Comparison of ENCODE assay signal across 8 mouse cellular contexts in genomic region chr9:41326772-41327560, GRCm38 (mm10).
DNase-seq lines count a peak whose midpoint lies in the region; ATAC-seq lines count a peak whose summit lies in the region.

No protein-coding gene starts in this region.

- 21% methylated on average over 10 of the region's 10 CpGs for WGBS in embryonic facial prominence, embryonic 15.5 days
- 29% methylated on average over 10 of the region's 10 CpGs for WGBS in heart, embryonic 14.5 days
- WGBS in midbrain, embryonic 12.5 days = 12% methylated on average over 10 of the region's 10 CpGs

- H3K9me3 ChIP-seq in embryonic facial prominence, embryonic 15.5 days (replicated peaks) = no peaks in the 10 kb centered on the region
- no peaks in the 10 kb centered on the region for H3K9me3 ChIP-seq in heart, embryonic 14.5 days (ENCODE audit: control insufficient read depth, low read length)
- H3K9me3 ChIP-seq in midbrain, embryonic 12.5 days = no peaks in the 10 kb centered on the region

- H3K4me3 ChIP-seq in embryonic facial prominence, embryonic 15.5 days (replicated peaks) = peak overlapping the region; percentile 20; the same call in 1 of the 2 replicates
- H3K4me3 ChIP-seq in heart, embryonic 14.5 days (ENCODE audit: control insufficient read depth in 1 of 2, insufficient read depth in 1 of 2, low read depth in 1 of 2, low read length in 2 of 2) = no peak overlapping the region
- peak overlapping the region; percentile 6 for H3K4me3 ChIP-seq in midbrain, embryonic 12.5 days

- no peaks in the 10 kb centered on the region for H3K36me3 ChIP-seq in embryonic facial prominence, embryonic 15.5 days
- no peaks in the 10 kb centered on the region for H3K36me3 ChIP-seq in heart, embryonic 14.5 days (ENCODE audit: control insufficient read depth, insufficient read depth, low read length)
- no peaks in the 10 kb centered on the region for H3K36me3 ChIP-seq in midbrain, embryonic 12.5 days

- peak overlapping the region; percentile 80 for H3K27ac ChIP-seq in embryonic facial prominence, embryonic 15.5 days (replicated peaks)
- H3K27ac ChIP-seq in heart, embryonic 14.5 days (replicated peaks in 1 of 2; ENCODE audit: control insufficient read depth in 1 of 2, insufficient read depth in 1 of 2, low read depth in 2 of 2, low read length in 2 of 2) = peak overlapping the region; percentile 30 to 81
- H3K27ac ChIP-seq in midbrain, embryonic 12.5 days (replicated peaks) = peak overlapping the region; percentile 87

- peak; percentile 7 for DNase-seq in adrenal gland, postnatal 25 days
- DNase-seq in kidney, postnatal 10 days = peak; percentile 68
- peak; percentile 51 for DNase-seq in yolk sac, embryonic 10.5 days (ENCODE audit: low spot score)
- DNase-seq in thymus, postnatal 14 days = no peak
- DNase-seq in layer of hippocampus, adult 9-11 months = no peak

- peaks cover 26% of the 10 kb centered on the region for H3K4me1 ChIP-seq in embryonic facial prominence, embryonic 15.5 days
- peaks cover 7 to 15% of the 10 kb centered on the region in 2 experiments for H3K4me1 ChIP-seq in heart, embryonic 14.5 days (ENCODE audit: control insufficient read depth in 2 of 2, insufficient read depth in 2 of 2, low read length in 2 of 2)
- peaks cover 37% of the 10 kb centered on the region for H3K4me1 ChIP-seq in midbrain, embryonic 12.5 days

- peak overlapping the region; percentile 25 for H3K4me2 ChIP-seq in embryonic facial prominence, embryonic 15.5 days (replicated peaks)
- H3K4me2 ChIP-seq in heart, embryonic 14.5 days (ENCODE audit: low read length) = peak overlapping the region; percentile 33
- peak overlapping the region; percentile 43 for H3K4me2 ChIP-seq in midbrain, embryonic 12.5 days (replicated peaks)

- no peaks in the 10 kb centered on the region for H3K27me3 ChIP-seq in embryonic facial prominence, embryonic 15.5 days
- no peaks in the 10 kb centered on the region for H3K27me3 ChIP-seq in heart, embryonic 14.5 days (ENCODE audit: control insufficient read depth, insufficient read depth, low read length)
- H3K27me3 ChIP-seq in midbrain, embryonic 12.5 days = no peaks in the 10 kb centered on the region

- H3K9ac ChIP-seq in embryonic facial prominence, embryonic 15.5 days = no peak overlapping the region
- H3K9ac ChIP-seq in heart, embryonic 14.5 days (ENCODE audit: low read length) = 0 out of 2 replicates have a peak overlapping the region, but pooled peaks have one; percentile 38
- 0 out of 2 replicates have a peak overlapping the region, but pooled peaks have one; percentile 28 for H3K9ac ChIP-seq in midbrain, embryonic 12.5 days (replicated peaks)

- ATAC-seq in embryonic facial prominence, embryonic 15.5 days (ENCODE audit: insufficient number of reproducible peaks, low FRiP score, low TSS enrichment, low read depth) = peak; percentile 85
- peak; percentile 79 for ATAC-seq in heart, embryonic 14.5 days (ENCODE audit: insufficient number of reproducible peaks, insufficient read depth, low FRiP score, low read depth)
- ATAC-seq in midbrain, embryonic 12.5 days (ENCODE audit: low FRiP score, low read depth) = peak; percentile 54; the same call in 1 of the 2 replicates

Comparison
In these comparisons a context has a peak if more than half of its experiments do, and no peak if none do; other contexts are left out.
1. DNase-seq: peak in adrenal gland, postnatal 25 days (single experiment), kidney, postnatal 10 days (single experiment) and yolk sac, embryonic 10.5 days (single experiment); none in thymus, postnatal 14 days (single experiment) and layer of hippocampus, adult 9-11 months (single experiment).
2. H3K4me3 ChIP-seq: peak in embryonic facial prominence, embryonic 15.5 days (single experiment) and midbrain, embryonic 12.5 days (single experiment); none in heart, embryonic 14.5 days (0 of 2).
3. Peak in every context shown above with its lines, with median percentiles within 50 percentile points of each other: ATAC-seq, H3K27ac ChIP-seq and H3K4me2 ChIP-seq.